Mouse (Mus musculus): ENCODE data around the gene Rnf114. TPM values are rescaled to one million over a fixed set of nuclear protein-coding genes. Genes with fewer than 3 reads are reported as not detected.

The Rnf114 gene
- polyA plus RNA-seq, 1 experiment from 2014 or later, result 83.2 TPM

- H3K4me2 ChIP-seq (replicated peaks; ENCODE audit: low read depth, low read length), result no peak overlapping the region
- peaks cover 15% of the 10 kb centered on the region for H3K4me1 ChIP-seq (ENCODE audit: control insufficient read depth, insufficient read depth, low read length)
- ATAC-seq (ENCODE audit: insufficient number of reproducible peaks, insufficient read depth, low FRiP score, low read depth), result no peak
- H3K36me3 ChIP-seq (ENCODE audit: control insufficient read depth, insufficient read depth, low read length), result peaks cover 20% of the 10 kb centered on the region
- no peaks in the 10 kb centered on the region for H3K27me3 ChIP-seq (ENCODE audit: control insufficient read depth, insufficient read depth, low read length)
- 85% methylated on average over 1 of the region's 1 CpGs for WGBS
- H3K9me3 ChIP-seq (ENCODE audit: control insufficient read depth, low read depth, low read length), result no peaks in the 10 kb centered on the region
- no peak overlapping the region for H3K9ac ChIP-seq (replicated peaks; ENCODE audit: low read depth, low read length)
- H3K4me3 ChIP-seq (ENCODE audit: low read depth, low read length), result no peak overlapping the region
- no peak overlapping the region for H3K27ac ChIP-seq (ENCODE audit: low read length)
Observed at GRCm38 (mm10) chr2:167479501-167479900, 12.9 kb upstream of the Rnf114 start.

GRCm38 (mm10) chr2:167482681-167483080, 9.8 kb upstream of the Rnf114 start:
- 90% methylated on average over 4 of the region's 4 CpGs for WGBS
- H3K27me3 ChIP-seq (ENCODE audit: control insufficient read depth, insufficient read depth, low read length), result no peaks in the 10 kb centered on the region
- peaks cover 22% of the 10 kb centered on the region for H3K36me3 ChIP-seq (ENCODE audit: control insufficient read depth, insufficient read depth, low read length)
- H3K4me3 ChIP-seq (ENCODE audit: low read depth, low read length), result no peak overlapping the region
- no peak overlapping the region for H3K27ac ChIP-seq (ENCODE audit: low read length)
- no peak for ATAC-seq (ENCODE audit: insufficient number of reproducible peaks, insufficient read depth, low FRiP score, low read depth)
- H3K9ac ChIP-seq (replicated peaks; ENCODE audit: low read depth, low read length), result no peak overlapping the region
- no peaks in the 10 kb centered on the region for H3K4me1 ChIP-seq (ENCODE audit: control insufficient read depth, insufficient read depth, low read length)
- H3K9me3 ChIP-seq (ENCODE audit: control insufficient read depth, low read depth, low read length), result no peaks in the 10 kb centered on the region
- no peak overlapping the region for H3K4me2 ChIP-seq (replicated peaks; ENCODE audit: low read depth, low read length)

GRCm38 (mm10) chr2:167483081-167483826, 9.2 kb upstream of the Rnf114 start:
- peaks cover 22% of the 10 kb centered on the region for H3K36me3 ChIP-seq (ENCODE audit: control insufficient read depth, insufficient read depth, low read length)
- H3K9me3 ChIP-seq (ENCODE audit: control insufficient read depth, low read depth, low read length), result no peaks in the 10 kb centered on the region
- H3K9ac ChIP-seq (replicated peaks; ENCODE audit: low read depth, low read length), result no peak overlapping the region
- H3K27ac ChIP-seq (ENCODE audit: low read length), result no peak overlapping the region
- H3K4me1 ChIP-seq (ENCODE audit: control insufficient read depth, insufficient read depth, low read length), result no peaks in the 10 kb centered on the region
- no peak overlapping the region for H3K4me2 ChIP-seq (replicated peaks; ENCODE audit: low read depth, low read length)
- H3K4me3 ChIP-seq (ENCODE audit: low read depth, low read length), result no peak overlapping the region
- WGBS, result 92% methylated on average over 27 of the region's 27 CpGs
- ATAC-seq (ENCODE audit: insufficient number of reproducible peaks, insufficient read depth, low FRiP score, low read depth), result no peak
- no peaks in the 10 kb centered on the region for H3K27me3 ChIP-seq (ENCODE audit: control insufficient read depth, insufficient read depth, low read length)

- Histone ChIP-seq H3K27me3 (ENCODE audit: control insufficient read depth, insufficient read depth, low read length) (no peaks in the 10 kb centered on the region), H3K4me3 (ENCODE audit: low read depth, low read length) (no peak overlapping the region), H3K4me2 (replicated peaks; ENCODE audit: low read depth, low read length) (no peak overlapping the region), H3K36me3 (ENCODE audit: control insufficient read depth, insufficient read depth, low read length) (peaks cover 22% of the 10 kb centered on the region), H3K9me3 (ENCODE audit: control insufficient read depth, low read depth, low read length) (no peaks in the 10 kb centered on the region), H3K9ac (replicated peaks; ENCODE audit: low read depth, low read length) (no peak overlapping the region), H3K27ac (ENCODE audit: low read length) (no peak overlapping the region), H3K4me1 (ENCODE audit: control insufficient read depth, insufficient read depth, low read length) (no peaks in the 10 kb centered on the region)
- 95% methylated on average over 24 of the region's 24 CpGs for WGBS
- ATAC-seq (ENCODE audit: insufficient number of reproducible peaks, insufficient read depth, low FRiP score, low read depth), result no peak
Observed at GRCm38 (mm10) chr2:167483827-167484410, 8.5 kb upstream of the Rnf114 start.

- peaks cover 22% of the 10 kb centered on the region for H3K36me3 ChIP-seq (ENCODE audit: control insufficient read depth, insufficient read depth, low read length)
Observed at GRCm38 (mm10) chr2:167484932-167485331, 7.5 kb upstream of the Rnf114 start.

GRCm38 (mm10) chr2:167485501-167486377, 6.7 kb upstream of the Rnf114 start:
- WGBS, result 87% methylated on average over 7 of the region's 7 CpGs
- no peak for ATAC-seq (ENCODE audit: insufficient number of reproducible peaks, insufficient read depth, low FRiP score, low read depth)

More at GRCm38 (mm10) chr2:167484932-167485331, 7.5 kb upstream of the Rnf114 start:
- Histone ChIP-seq H3K9ac (replicated peaks; ENCODE audit: low read depth, low read length) (no peak overlapping the region), H3K4me3 (ENCODE audit: low read depth, low read length) (no peak overlapping the region), H3K9me3 (ENCODE audit: control insufficient read depth, low read depth, low read length) (no peaks in the 10 kb centered on the region), H3K4me2 (replicated peaks; ENCODE audit: low read depth, low read length) (no peak overlapping the region), H3K4me1 (ENCODE audit: control insufficient read depth, insufficient read depth, low read length) (no peaks in the 10 kb centered on the region), H3K27ac (ENCODE audit: low read length) (no peak overlapping the region), H3K27me3 (ENCODE audit: control insufficient read depth, insufficient read depth, low read length) (no peaks in the 10 kb centered on the region)
- ATAC-seq (ENCODE audit: insufficient number of reproducible peaks, insufficient read depth, low FRiP score, low read depth), result no peak
- WGBS, result 87% methylated on average over 11 of the region's 11 CpGs

GRCm38 (mm10) chr2:167486573-167486972, 5.9 kb upstream of the Rnf114 start:
- ATAC-seq (ENCODE audit: insufficient number of reproducible peaks, insufficient read depth, low FRiP score, low read depth), result no peak
- WGBS, result 88% methylated on average over 4 of the region's 4 CpGs
- no peaks in the 10 kb centered on the region for H3K27me3 ChIP-seq (ENCODE audit: control insufficient read depth, insufficient read depth, low read length)
- peaks cover 9% of the 10 kb centered on the region for H3K4me1 ChIP-seq (ENCODE audit: control insufficient read depth, insufficient read depth, low read length)
- no peak overlapping the region for H3K4me2 ChIP-seq (replicated peaks; ENCODE audit: low read depth, low read length)
- no peak overlapping the region for H3K27ac ChIP-seq (ENCODE audit: low read length)
- H3K9ac ChIP-seq (replicated peaks; ENCODE audit: low read depth, low read length), result no peak overlapping the region
- peaks cover 22% of the 10 kb centered on the region for H3K36me3 ChIP-seq (ENCODE audit: control insufficient read depth, insufficient read depth, low read length)
- H3K9me3 ChIP-seq (ENCODE audit: control insufficient read depth, low read depth, low read length), result no peaks in the 10 kb centered on the region
- no peak overlapping the region for H3K4me3 ChIP-seq (ENCODE audit: low read depth, low read length)

More at GRCm38 (mm10) chr2:167485501-167486377, 6.7 kb upstream of the Rnf114 start:
- no peaks in the 10 kb centered on the region for H3K9me3 ChIP-seq (ENCODE audit: control insufficient read depth, low read depth, low read length)
- H3K27ac ChIP-seq (ENCODE audit: low read length), result no peak overlapping the region
- H3K4me1 ChIP-seq (ENCODE audit: control insufficient read depth, insufficient read depth, low read length), result 0 out of 2 replicates have a peak, but pooled peaks cover under 1% of the 10 kb centered on the region
- H3K9ac ChIP-seq (replicated peaks; ENCODE audit: low read depth, low read length), result no peak overlapping the region
- H3K36me3 ChIP-seq (ENCODE audit: control insufficient read depth, insufficient read depth, low read length), result peaks cover 22% of the 10 kb centered on the region
- H3K4me3 ChIP-seq (ENCODE audit: low read depth, low read length), result no peak overlapping the region
- no peaks in the 10 kb centered on the region for H3K27me3 ChIP-seq (ENCODE audit: control insufficient read depth, insufficient read depth, low read length)
- no peak overlapping the region for H3K4me2 ChIP-seq (replicated peaks; ENCODE audit: low read depth, low read length)

GRCm38 (mm10) chr2:167487551-167487950, 4.9 kb upstream of the Rnf114 start:
- ATAC-seq (ENCODE audit: insufficient number of reproducible peaks, insufficient read depth, low FRiP score, low read depth), result no peak
- Histone ChIP-seq H3K36me3 (ENCODE audit: control insufficient read depth, insufficient read depth, low read length) (peaks cover 21% of the 10 kb centered on the region), H3K27me3 (ENCODE audit: control insufficient read depth, insufficient read depth, low read length) (no peaks in the 10 kb centered on the region), H3K4me2 (replicated peaks; ENCODE audit: low read depth, low read length) (no peak overlapping the region), H3K4me1 (ENCODE audit: control insufficient read depth, insufficient read depth, low read length) (peaks cover 13% of the 10 kb centered on the region), H3K4me3 (ENCODE audit: low read depth, low read length) (no peak overlapping the region), H3K27ac (ENCODE audit: low read length) (no peak overlapping the region), H3K9ac (replicated peaks; ENCODE audit: low read depth, low read length) (no peak overlapping the region), H3K9me3 (ENCODE audit: control insufficient read depth, low read depth, low read length) (no peaks in the 10 kb centered on the region)
- 93% methylated on average over 6 of the region's 6 CpGs for whole genome bisulfite sequencing
